Mouse (Mus musculus): ENCODE results near the gene Cd38.

DNA sequence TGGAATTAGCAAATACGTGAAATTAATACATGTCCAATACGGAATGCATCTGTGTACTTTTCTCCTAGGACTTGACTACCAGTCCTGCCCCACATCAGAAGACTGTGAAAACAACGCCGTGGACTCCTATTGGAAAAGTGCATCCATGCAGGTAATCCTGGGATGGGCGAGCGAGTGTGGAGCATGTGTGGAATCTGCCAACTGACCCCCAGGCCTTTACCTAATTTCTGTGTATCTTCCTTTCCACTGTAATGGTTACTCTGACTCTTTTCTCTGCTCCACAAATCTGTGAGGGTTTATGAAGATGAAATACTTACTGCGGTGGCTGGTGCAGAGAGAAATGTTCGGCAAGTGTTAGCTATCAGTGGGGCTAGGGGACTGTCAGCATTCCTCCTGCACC lies 46.2 kb upstream of the Cd38 start:
- TF ChIP-seq POLR2A (IDR thresholded peaks at IDR 0.05; ENCODE audit: insufficient read depth, low read length), result no peak
- no peak for TF ChIP-seq CTCF (IDR thresholded peaks at IDR 0.05; ENCODE audit: low read depth, low read length)
- TF ChIP-seq EP300 (IDR thresholded peaks at IDR 0.05; ENCODE audit: insufficient read depth, low read depth, low read length), result no peak
